Mouse (Mus musculus): Measurements from ENCODE around the gene Rftn1.

Rftn1 gene

DNA sequence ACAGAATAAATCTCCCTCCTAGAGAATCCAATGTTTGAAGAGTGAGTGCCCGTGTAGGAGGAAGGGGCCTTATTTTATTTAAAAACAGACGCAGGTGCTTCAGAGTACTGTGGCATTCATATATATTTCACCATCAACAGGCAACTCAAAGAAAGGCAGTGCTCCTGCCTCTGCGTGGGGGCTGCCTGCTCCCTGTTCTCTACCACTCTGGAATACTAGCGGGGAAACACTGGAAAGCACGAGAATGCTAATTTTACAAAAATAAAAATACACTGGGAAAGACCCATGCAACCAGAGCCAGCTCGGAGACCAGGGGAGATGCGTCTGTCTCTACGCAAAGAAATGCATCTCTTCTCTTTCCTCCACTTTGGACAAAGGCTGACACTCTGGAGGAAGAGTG is 91.1 kb downstream of the Rftn1 start:
- ATAC-seq (ENCODE audit: insufficient number of reproducible peaks, low FRiP score, low TSS enrichment) = no peak

- ATAC-seq (ENCODE audit: insufficient number of reproducible peaks, low FRiP score, low TSS enrichment) = no peak
These were observed 92.2 kb downstream of the Rftn1 start for GRCm38 (mm10) chr17:50098297-50098696.

DNA sequence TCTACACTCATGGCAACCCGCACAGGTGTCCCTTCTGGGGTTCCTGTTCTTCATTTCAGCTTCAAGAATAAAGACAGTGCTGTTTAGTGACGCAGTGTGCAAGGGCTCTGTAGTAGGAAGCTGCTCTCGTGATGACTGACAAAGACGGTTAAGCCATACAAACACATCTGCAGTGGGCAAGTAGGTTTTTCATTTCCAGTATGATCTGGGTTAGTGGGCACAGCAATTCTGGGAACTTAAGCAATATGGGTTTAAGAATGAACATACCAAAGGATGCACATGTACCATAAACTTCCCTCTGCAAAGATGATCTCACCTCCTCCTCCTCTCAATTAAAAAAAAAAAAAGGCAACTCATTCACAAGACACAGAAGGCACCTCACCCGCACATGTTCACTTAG is 92.6 kb downstream of the Rftn1 start:
- ATAC-seq (ENCODE audit: insufficient number of reproducible peaks, low FRiP score, low TSS enrichment) = no peak

GRCm38 (mm10) chr17:50096305-50096704 is 94.2 kb downstream of the Rftn1 start:
- ATAC-seq (ENCODE audit: insufficient number of reproducible peaks, low FRiP score, low TSS enrichment) = no peak

- ATAC-seq (ENCODE audit: insufficient number of reproducible peaks, low FRiP score, low TSS enrichment) = no peak
These were observed 95.9 kb downstream of the Rftn1 start for GRCm38 (mm10) chr17:50094596-50094995.

GRCm38 (mm10) chr17:50094077-50094476 is 96.4 kb downstream of the Rftn1 start:
- no peak for ATAC-seq (ENCODE audit: insufficient number of reproducible peaks, low FRiP score, low TSS enrichment)

DNA sequence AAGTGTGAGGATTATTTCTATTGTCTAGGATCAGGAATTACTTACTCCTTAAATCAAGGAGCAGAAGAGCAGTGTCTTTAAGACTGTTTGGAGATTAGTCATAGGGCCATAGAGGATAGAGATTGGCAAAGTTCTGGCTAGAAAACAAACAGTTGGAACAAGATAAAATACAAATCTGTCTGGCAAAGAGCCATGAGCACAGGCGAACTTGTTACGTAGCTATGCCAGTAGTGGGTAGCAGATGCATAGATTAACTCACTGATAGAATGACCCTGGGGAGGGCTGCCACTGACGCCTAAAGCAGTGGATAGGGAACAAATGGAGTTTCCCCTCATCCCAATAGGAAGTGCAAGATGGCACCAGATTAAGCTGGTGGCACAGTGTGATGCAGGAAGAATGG is 97.1 kb downstream of the Rftn1 start:
- ATAC-seq (ENCODE audit: insufficient number of reproducible peaks, low FRiP score, low TSS enrichment) = no peak

GRCm38 (mm10) chr17:50092848-50093247 is 97.6 kb downstream of the Rftn1 start:
- no peak for ATAC-seq (ENCODE audit: insufficient number of reproducible peaks, low FRiP score, low TSS enrichment)

DNA sequence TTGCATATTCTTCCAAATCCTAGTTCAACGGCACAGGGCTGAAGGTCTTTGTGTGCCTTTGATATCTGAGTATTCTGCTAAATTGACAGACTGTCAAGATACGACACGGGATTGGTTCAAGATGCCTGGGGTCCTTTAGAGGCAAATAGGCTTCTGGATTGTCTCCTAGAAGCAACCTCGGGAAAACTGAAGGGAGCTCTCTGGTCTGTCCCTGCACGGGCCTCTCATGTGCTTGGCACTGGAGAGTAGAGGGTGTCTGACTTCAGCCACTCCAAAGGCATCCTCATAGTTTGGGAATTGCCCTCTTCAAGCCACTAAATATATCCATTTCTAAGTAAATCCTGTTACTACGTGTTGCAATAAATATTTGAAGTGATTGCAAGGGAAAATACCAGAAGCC is 98.6 kb downstream of the Rftn1 start:
- ATAC-seq (ENCODE audit: insufficient number of reproducible peaks, low FRiP score, low TSS enrichment) = no peak

DNA sequence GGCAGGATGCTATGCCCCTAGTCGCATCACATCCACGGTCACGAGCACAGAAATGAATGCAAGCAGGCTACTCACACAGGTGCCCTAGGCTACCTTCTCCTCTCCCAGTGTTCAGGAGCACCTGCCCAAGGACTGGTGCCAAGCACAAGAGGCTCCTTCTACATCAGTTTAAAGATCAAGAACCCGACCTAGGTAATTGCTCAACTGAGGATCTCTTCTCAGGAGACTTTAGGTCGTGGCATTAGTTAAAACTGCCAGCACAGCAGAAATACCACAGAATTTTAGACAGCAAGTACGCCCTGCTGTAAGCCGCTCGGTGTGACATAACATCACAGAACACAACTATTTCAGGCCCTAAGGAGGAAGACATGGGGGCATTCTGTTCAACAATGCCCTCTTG is 100.7 kb downstream of the Rftn1 start:
- ATAC-seq (ENCODE audit: insufficient number of reproducible peaks, low FRiP score, low TSS enrichment) = no peak

DNA sequence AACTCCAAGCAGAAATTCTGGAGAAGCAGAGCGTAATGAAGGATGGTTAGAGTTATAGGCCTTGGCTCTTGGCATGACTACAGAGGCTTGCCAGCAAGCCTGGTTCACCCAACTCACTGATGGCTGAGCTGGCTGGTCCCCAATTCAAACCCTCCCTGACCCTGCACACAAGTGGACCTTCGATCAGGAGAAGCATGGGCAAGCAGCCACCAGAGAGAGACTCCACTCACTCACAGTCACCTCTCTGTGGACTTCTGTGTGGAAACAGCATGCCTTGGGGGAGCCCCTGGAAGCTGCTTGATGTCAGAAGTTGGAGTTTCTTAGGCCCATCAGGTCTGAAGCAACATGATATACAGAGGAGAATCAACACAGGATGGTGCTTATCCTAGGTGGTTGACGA is 102.4 kb downstream of the Rftn1 start:
- no peak for ATAC-seq (ENCODE audit: insufficient number of reproducible peaks, low FRiP score, low TSS enrichment)

DNA sequence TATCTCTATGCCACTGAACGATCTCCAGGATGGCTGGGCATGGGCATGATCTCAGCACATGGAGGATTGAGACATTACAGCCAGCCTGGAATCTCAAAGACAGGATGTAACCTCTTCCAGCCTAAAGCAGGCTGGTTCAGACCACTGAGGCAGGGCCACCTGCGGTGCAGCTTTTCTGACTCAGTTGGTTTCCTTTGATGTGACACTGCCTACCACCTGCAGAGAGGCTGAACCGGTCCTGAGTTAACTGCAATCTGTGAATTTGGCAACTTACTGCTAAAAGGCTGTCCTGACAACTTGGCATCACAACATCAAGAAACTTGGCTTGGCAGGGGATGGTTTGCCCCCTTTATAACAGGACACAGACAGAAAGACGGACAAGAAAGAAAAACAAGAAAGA is 103.6 kb downstream of the Rftn1 start:
- ATAC-seq (ENCODE audit: insufficient number of reproducible peaks, low FRiP score, low TSS enrichment) = no peak

DNA sequence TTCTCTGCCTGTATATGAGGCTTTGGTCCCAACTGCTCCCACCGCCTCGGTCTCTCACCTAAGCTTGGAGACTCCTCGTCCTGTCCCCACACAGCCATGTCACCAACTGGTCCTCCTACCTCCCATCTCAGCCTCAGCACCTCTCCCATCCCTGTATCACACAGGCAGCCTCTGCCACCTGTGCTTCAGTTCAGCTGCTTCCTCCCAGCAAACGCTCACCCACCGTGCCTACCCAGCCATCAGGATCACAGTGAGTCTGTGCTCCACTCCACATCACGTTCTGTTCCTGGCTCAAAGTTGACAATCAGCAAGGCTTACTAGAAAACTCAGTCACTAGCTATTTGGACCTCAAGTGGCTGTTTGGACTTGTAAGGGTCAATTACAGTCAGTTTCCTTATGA is 105.8 kb downstream of the Rftn1 start:
- ATAC-seq (ENCODE audit: insufficient number of reproducible peaks, low FRiP score, low TSS enrichment) = no peak

GRCm38 (mm10) chr17:50083937-50084336 is 106.5 kb downstream of the Rftn1 start:
- ATAC-seq (ENCODE audit: insufficient number of reproducible peaks, low FRiP score, low TSS enrichment) = no peak

- ATAC-seq (ENCODE audit: insufficient number of reproducible peaks, low FRiP score, low TSS enrichment) = no peak
These were observed 107.5 kb downstream of the Rftn1 start for GRCm38 (mm10) chr17:50082947-50083346.

DNA sequence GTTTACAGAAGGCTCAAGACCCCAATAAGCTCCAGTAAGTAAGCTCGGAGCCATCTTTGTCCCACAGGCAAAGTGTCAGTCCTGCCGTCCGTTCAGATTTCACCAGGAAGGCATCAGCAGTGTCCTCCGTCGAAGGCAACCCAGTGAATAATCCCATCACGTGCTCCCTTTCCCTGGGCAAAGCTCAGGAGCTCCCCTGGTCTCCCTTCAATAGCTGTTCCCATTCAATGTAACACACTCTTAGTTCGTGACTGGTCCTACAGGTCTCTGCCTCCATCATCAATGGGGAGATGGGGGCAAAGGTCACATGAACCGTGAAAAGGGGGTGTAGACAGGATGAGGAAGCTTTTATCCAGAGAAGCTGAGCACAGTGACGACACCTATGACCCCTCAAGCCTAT is 108.8 kb downstream of the Rftn1 start:
- ATAC-seq (ENCODE audit: insufficient number of reproducible peaks, low FRiP score, low TSS enrichment) = no peak

GRCm38 (mm10) chr17:50080991-50081390 is 109.5 kb downstream of the Rftn1 start:
- ATAC-seq (ENCODE audit: insufficient number of reproducible peaks, low FRiP score, low TSS enrichment) = no peak

GRCm38 (mm10) chr17:50078749-50079148 is 111.7 kb downstream of the Rftn1 start:
- ATAC-seq (ENCODE audit: insufficient number of reproducible peaks, low FRiP score, low TSS enrichment) = no peak

DNA sequence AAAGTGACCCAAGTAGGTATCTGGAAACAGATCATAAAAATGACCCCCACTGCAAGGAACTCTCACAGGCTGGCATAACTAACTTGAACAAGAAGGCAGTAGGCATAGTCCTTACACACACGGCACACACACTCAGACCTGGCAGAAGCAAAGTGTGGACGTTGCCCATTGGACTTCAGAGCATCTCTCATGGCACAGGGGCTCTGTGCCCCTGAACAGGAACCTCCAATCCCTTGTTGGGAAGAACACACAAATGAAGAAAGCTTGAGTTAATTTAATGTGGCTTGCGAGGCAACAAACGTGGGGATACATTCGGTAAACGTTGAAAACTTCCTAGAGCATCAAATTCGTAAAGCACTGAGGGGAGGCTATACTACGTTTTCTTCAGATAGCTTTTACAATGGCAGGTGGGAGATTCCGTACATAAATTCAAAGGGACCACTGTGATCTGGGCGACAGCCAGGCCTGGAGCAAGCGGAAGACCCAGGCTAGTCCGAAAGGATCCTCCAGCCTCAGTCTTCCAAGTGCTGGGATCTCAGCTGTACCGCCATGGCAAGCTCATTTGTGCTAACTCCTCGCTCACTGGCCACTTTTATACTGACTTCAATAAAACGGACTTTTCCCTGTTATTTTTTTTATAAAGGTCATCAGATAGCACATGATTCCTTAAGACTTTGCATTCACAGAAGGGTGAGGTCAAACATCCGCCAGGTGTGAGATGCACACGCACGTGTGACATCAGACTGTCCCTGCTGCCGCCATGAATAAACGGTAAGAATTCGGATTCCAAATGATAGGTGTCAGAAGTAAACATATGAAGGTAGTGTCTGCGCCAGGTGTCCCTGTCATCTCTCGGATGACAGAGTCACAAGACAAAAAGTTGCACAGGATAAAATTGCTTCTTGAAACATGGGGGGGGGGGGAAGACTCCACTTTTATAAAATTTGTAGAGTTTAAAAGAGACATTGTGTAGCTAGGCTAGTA is 117.2 kb downstream of the Rftn1 start:
- no peak for ATAC-seq (ENCODE audit: insufficient number of reproducible peaks, low FRiP score, low TSS enrichment)

- ATAC-seq (ENCODE audit: insufficient number of reproducible peaks, low FRiP score, low TSS enrichment) = no peak
These were observed 118.9 kb downstream of the Rftn1 start for GRCm38 (mm10) chr17:50071602-50071988.

DNA sequence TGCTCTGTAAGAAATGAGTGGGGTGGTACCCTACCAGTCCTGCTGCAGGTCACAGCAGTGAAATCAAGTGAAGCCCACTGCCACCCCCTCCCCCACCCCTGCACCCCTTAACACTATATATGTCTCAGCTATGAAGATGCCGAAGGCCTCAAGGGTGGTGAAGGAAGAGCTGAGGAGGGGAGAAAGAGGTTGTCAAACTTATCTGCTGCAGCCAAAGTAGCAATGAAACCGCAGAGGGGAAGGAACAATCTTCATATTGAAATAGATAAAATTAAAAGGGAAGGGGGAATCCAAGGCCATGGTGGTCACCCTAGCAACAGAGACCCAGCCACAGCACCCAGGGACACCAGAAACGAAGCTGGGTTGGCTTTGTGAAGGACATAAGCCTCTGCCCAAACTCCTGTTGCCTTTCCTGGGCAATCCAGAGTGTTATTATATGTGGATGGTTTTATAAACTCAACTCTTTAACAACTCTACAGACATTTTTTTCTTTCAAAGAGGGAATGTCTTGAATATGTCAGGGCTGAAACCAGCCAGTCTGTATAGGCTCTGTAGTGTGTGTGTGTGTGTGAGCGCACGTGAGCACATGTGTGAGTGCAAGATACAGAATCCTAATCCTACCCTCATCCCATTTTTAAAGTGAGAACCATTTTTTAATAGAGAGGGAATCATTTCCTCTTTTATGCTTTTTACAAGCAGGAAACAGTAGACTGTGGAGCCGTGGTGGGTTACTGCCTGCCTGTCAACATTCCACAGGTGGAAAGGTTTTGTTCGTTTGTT is 119.5 kb downstream of the Rftn1 start:
- ATAC-seq (ENCODE audit: insufficient number of reproducible peaks, low FRiP score, low TSS enrichment) = no peak
